Mouse (Mus musculus): ENCODE results near the gene Cox7a1.

DNA sequence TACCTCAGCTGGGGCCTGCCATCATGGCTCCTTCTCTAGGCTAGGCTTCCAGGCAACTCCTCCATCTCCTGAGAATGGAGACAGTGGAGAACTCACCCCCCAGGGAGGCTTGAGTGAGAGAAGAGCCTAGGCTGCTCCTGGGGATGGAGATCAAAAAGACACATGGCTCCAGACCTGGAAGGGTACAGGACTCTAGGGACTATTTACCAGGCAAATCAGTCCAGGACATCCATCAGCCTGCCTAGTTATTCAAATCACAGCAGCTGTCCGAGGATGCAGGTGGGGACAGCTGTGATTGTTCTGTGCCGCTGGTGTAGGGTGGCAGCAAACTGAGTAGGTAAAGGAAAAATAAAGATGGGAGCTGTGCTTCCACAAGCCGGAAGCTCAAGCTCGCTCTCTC is 51.7 kb downstream of the Cox7a1 start, which contains the start of gene Ovol3:
- TF ChIP-seq EP300 (IDR thresholded peaks at IDR 0.05; ENCODE audit: low read depth) (no peak), CTCF (IDR thresholded peaks at IDR 0.05; ENCODE audit: low read depth) (no peak)
